Mouse (Mus musculus) liver, embryonic 14.5 days (tissue): Measurements from ENCODE around the gene Dok4.

ENCODE experiments used
- CTCF ChIP-seq: IDR thresholded peaks from 2 replicates; pipeline ENCODE4 v1.5.1; 2016; ENCODE audit warnings: antibody characterized with exemption, low read depth, control low read depth
- EP300 ChIP-seq: IDR thresholded peaks from 2 replicates; pipeline ENCODE4 v1.6.1; 2016; ENCODE audit warnings: antibody characterized with exemption, low read depth

GRCm38 (mm10) chr8:94903709-94904108 is 27.6 kb upstream of the Dok4 start:
- TF ChIP-seq EP300 (no peak), CTCF (no peak)
